In genomic region chr3:56668829-56669228, GRCm38 (mm10) we compare ENCODE assay signal across 20 mouse cellular contexts.
A peak's percentile ranks its signal among the peaks of the same experiment; 100 is the strongest.
DNase-seq lines count a peak whose midpoint lies in the region; ATAC-seq and TF ChIP-seq lines count a peak whose summit lies in the region.
"Had no signal": no experiment of that assay in that cellular context is flagged by ENCODE, and none has a peak within 500 bp of the region (broad histone marks: within the 10 kb centered on the region; RNA-seq: fewer than 3 reads in every experiment).

No protein-coding gene starts in this region.

- H3K4me1 ChIP-seq in forebrain, embryonic 11.5 days (replicated peaks; ENCODE audit: control insufficient read depth, insufficient read depth, low read length): no peaks in the 10 kb centered on the region
- H3K4me1 ChIP-seq in forebrain, embryonic 10.5 days: peaks cover 10% of the 10 kb centered on the region; the same call in 1 of the 2 replicates
- no peaks in the 10 kb centered on the region for H3K4me1 ChIP-seq in forebrain, postnatal 0 days (ENCODE audit: insufficient read depth)
- H3K4me1 ChIP-seq in neural tube, embryonic 12.5 days: no peaks in the 10 kb centered on the region
- H3K4me1 ChIP-seq: embryonic facial prominence, embryonic 13.5 days; heart, embryonic 13.5 days; intestine, embryonic 15.5 days; stomach, embryonic 15.5 days had no signal

- intact Hi-C loops in gastrocnemius, postnatal 14 days (cut with DNase I; ENCODE audit: low total_unique reads): no loop called here
- intact Hi-C loops in heart, postnatal 36 days (cut with DNase I): no loop called here

- no peak overlapping the region for H3K4me3 ChIP-seq in forebrain, embryonic 11.5 days (ENCODE audit: low read depth, low read length)
- H3K4me3 ChIP-seq in forebrain, embryonic 10.5 days: no peak overlapping the region
- no peak overlapping the region for H3K4me3 ChIP-seq in forebrain, postnatal 0 days (ENCODE audit: low read depth, low read length)
- H3K4me3 ChIP-seq in neural tube, embryonic 12.5 days: no peak overlapping the region
- H3K4me3 ChIP-seq: embryonic facial prominence, embryonic 13.5 days; heart, embryonic 13.5 days; intestine, embryonic 15.5 days; stomach, embryonic 15.5 days had no signal

- H3K9ac ChIP-seq in forebrain, embryonic 11.5 days (ENCODE audit: low read length): no peak overlapping the region
- no peak overlapping the region for H3K9ac ChIP-seq in forebrain, postnatal 0 days
- no peak overlapping the region for H3K9ac ChIP-seq in neural tube, embryonic 12.5 days
- H3K9ac ChIP-seq: embryonic facial prominence, embryonic 13.5 days; heart, embryonic 13.5 days; intestine, embryonic 15.5 days; stomach, embryonic 15.5 days had no signal

- no peaks in the 10 kb centered on the region for H3K36me3 ChIP-seq in forebrain, embryonic 11.5 days (ENCODE audit: control insufficient read depth, insufficient read depth, low read length)
- H3K36me3 ChIP-seq in forebrain, embryonic 10.5 days (replicated peaks): no peaks in the 10 kb centered on the region
- H3K36me3 ChIP-seq in forebrain, postnatal 0 days (ENCODE audit: insufficient read depth): no peaks in the 10 kb centered on the region
- H3K36me3 ChIP-seq in neural tube, embryonic 12.5 days: no peaks in the 10 kb centered on the region
- H3K36me3 ChIP-seq: embryonic facial prominence, embryonic 13.5 days; heart, embryonic 13.5 days; intestine, embryonic 15.5 days; stomach, embryonic 15.5 days had no signal

- peak; percentile 78 for ATAC-seq in forebrain, embryonic 11.5 days (replicated peaks; ENCODE audit: low FRiP score)
- ATAC-seq in forebrain, postnatal 0 days: peak; percentile 38; the same call in 1 of the 2 replicates
- peak; percentile 72 for ATAC-seq in neural tube, embryonic 12.5 days (ENCODE audit: low FRiP score, low read depth)
- ATAC-seq: intestine, embryonic 15.5 days; Patski had no signal

- no peaks in the 10 kb centered on the region for H3K9me3 ChIP-seq in forebrain, embryonic 11.5 days (ENCODE audit: control insufficient read depth, low read length)
- H3K9me3 ChIP-seq in forebrain, embryonic 10.5 days: no peaks in the 10 kb centered on the region
- no peaks in the 10 kb centered on the region for H3K9me3 ChIP-seq in forebrain, postnatal 0 days (ENCODE audit: low read length)
- H3K9me3 ChIP-seq in neural tube, embryonic 12.5 days: no peaks in the 10 kb centered on the region
- H3K9me3 ChIP-seq: embryonic facial prominence, embryonic 13.5 days; heart, embryonic 13.5 days; intestine, embryonic 15.5 days; stomach, embryonic 15.5 days had no signal

- peaks cover 8% of the 10 kb centered on the region for H3K27me3 ChIP-seq in forebrain, embryonic 11.5 days (ENCODE audit: control insufficient read depth, insufficient read depth, low read length)
- peaks cover 60% of the 10 kb centered on the region for H3K27me3 ChIP-seq in forebrain, embryonic 10.5 days (ENCODE audit: poor library complexity, severe bottlenecking)
- peaks cover 8% of the 10 kb centered on the region; the same call in 1 of the 2 replicates for H3K27me3 ChIP-seq in forebrain, postnatal 0 days (ENCODE audit: insufficient read depth, low read length)
- H3K27me3 ChIP-seq in neural tube, embryonic 12.5 days (replicated peaks): no peaks in the 10 kb centered on the region
- H3K27me3 ChIP-seq: embryonic facial prominence, embryonic 13.5 days; heart, embryonic 13.5 days; intestine, embryonic 15.5 days; stomach, embryonic 15.5 days had no signal

- no peak for DNase-seq in forebrain, embryonic 11.5 days (ENCODE audit: low spot score)
- no peak for DNase-seq in forebrain, embryonic 10.5 days (ENCODE audit: extremely low spot score, low spot score)
- DNase-seq in Muller cell, postnatal 12 days (ENCODE audit: inconsistent ontology term): peak; percentile 19
- no peak for DNase-seq in forebrain, postnatal 0 days
- DNase-seq in gastrocnemius, postnatal 14 days: no peak
- no peak for DNase-seq in lung, postnatal 25 days (ENCODE audit: low spot score)
- DNase-seq in heart, postnatal 36 days: no peak
- DNase-seq: adrenal gland, postnatal 10 days; cerebellum, adult 9-11 months; lung, adult 18-20 months; lung, postnatal 14 days; right cerebral cortex, postnatal 25 days; thymus, adult 18-20 months had no signal

- H3K4me2 ChIP-seq in forebrain, embryonic 11.5 days (ENCODE audit: low read depth, low read length, severe bottlenecking): no peak overlapping the region
- no peak overlapping the region for H3K4me2 ChIP-seq in forebrain, postnatal 0 days (ENCODE audit: low read depth)
- no peak overlapping the region for H3K4me2 ChIP-seq in neural tube, embryonic 12.5 days (replicated peaks)
- H3K4me2 ChIP-seq: embryonic facial prominence, embryonic 13.5 days; heart, embryonic 13.5 days; intestine, embryonic 15.5 days; liver, embryonic 11.5 days; stomach, embryonic 15.5 days had no signal

- no peak overlapping the region for H3K27ac ChIP-seq in forebrain, embryonic 11.5 days (ENCODE audit: low read depth, low read length)
- no peak overlapping the region for H3K27ac ChIP-seq in forebrain, embryonic 10.5 days
- no peak overlapping the region for H3K27ac ChIP-seq in forebrain, postnatal 0 days (ENCODE audit: low read depth, low read length)
- no peak overlapping the region for H3K27ac ChIP-seq in neural tube, embryonic 12.5 days
- H3K27ac ChIP-seq: embryonic facial prominence, embryonic 13.5 days; heart, embryonic 13.5 days; intestine, embryonic 15.5 days; stomach, embryonic 15.5 days had no signal

- 7% methylated on average over 3 of the region's 3 CpGs for WGBS in forebrain, embryonic 11.5 days
- WGBS in forebrain, embryonic 10.5 days: 6% methylated on average over 3 of the region's 3 CpGs
- 4% methylated on average over 3 of the region's 3 CpGs for WGBS in forebrain, postnatal 0 days
- 12% methylated on average over 3 of the region's 3 CpGs for WGBS in neural tube, embryonic 12.5 days

- no peak for TF ChIP-seq CTCF in forebrain, postnatal 0 days (IDR thresholded peaks at IDR 0.05; ENCODE audit: low read depth)
